Mouse (Mus musculus) neural tube, embryonic 14.5 days (tissue): ENCODE data around the gene Tmem19. TPM values are rescaled to one million over a fixed set of nuclear protein-coding genes. Genes with fewer than 3 reads are reported as not detected.
"Not testable (repeated sequence)": the region's sequence is repeated elsewhere in the genome, so short reads cannot be mapped to it uniquely, and the experiment has no call there.

Experiments used
- ATAC-seq: fragments of 200-750 bp; cut with Nextera tagmentation; 2 replicates; pipeline ENCODE4 v1.8.0; 2017; ENCODE audit warnings: low read depth, mild to moderate bottlenecking, moderate TSS enrichment, moderate library complexity
- H3K27ac ChIP-seq: fragments of 300-500 bp; sonication (generic); 2 replicates; pipeline ENCODE4 v1.5.1; 2014; ENCODE audit warnings: low read depth, mild to moderate bottlenecking, control low read depth, low read length, moderate library complexity, mixed read lengths
- H3K27me3 ChIP-seq: fragments of 300-500 bp; sonication (generic); 2 replicates; pipeline ENCODE4 v1.6.1; 2014; ENCODE audit warnings: low read length; ENCODE audit not compliant: control insufficient read depth, insufficient read depth
- H3K36me3 ChIP-seq: fragments of 300-500 bp; sonication (generic); 2 replicates; pipeline ENCODE4 v1.6.1; 2014; ENCODE audit warnings: low read length, mixed read lengths; ENCODE audit not compliant: control insufficient read depth, insufficient read depth
- H3K4me1 ChIP-seq: fragments of 300-500 bp; sonication (generic); 2 replicates; pipeline ENCODE4 v1.6.1; 2014; ENCODE audit warnings: low read length; ENCODE audit not compliant: control insufficient read depth, insufficient read depth
- H3K4me2 ChIP-seq: fragments of 300-500 bp; sonication (generic); 2 replicates; pipeline ENCODE4 v1.6.1; 2014; ENCODE audit warnings: mild to moderate bottlenecking, low read depth, low read length, control low read depth
- H3K4me3 ChIP-seq: fragments of 300-500 bp; sonication (generic); 2 replicates; pipeline ENCODE4 v1.5.1; 2014; ENCODE audit warnings: low read depth, low read length, control low read depth, mixed read lengths
- H3K9ac ChIP-seq: fragments of 300-500 bp; sonication (generic); replicated peaks from 2 replicates; pipeline ENCODE4 v1.6.1; 2014; ENCODE audit warnings: low read depth, mild to moderate bottlenecking, control low read depth, low read length, mixed read lengths
- H3K9me3 ChIP-seq: fragments of 300-500 bp; sonication (generic); 2 replicates; pipeline ENCODE4 v1.6.1; 2016; ENCODE audit warnings: low read length; ENCODE audit not compliant: control insufficient read depth
- WGBS: fragments of 180-500 bp; shearing (Covaris S2); extraction: QIAGEN DNeasy Blood & Tissue Kit; methylation state at CpG from one replicate; pipeline ENCODE4 v1.1.7; 2014; 5-methylcytosine and 5-hydroxymethylcytosine counted together
- polyA plus RNA-seq: library from polyadenylated mRNA; unstranded; fragments of >200 nt; fragmentation: Nextera tagmentation; extraction: Ambion mirVana; gene quantifications from 2 replicates; pipeline ENCODE4 v1.2.1, GENCODE M21; 2014

The Tmem19 gene
- polyA plus RNA-seq, 1 experiment from 2014 or later = 39.3 TPM

DNA sequence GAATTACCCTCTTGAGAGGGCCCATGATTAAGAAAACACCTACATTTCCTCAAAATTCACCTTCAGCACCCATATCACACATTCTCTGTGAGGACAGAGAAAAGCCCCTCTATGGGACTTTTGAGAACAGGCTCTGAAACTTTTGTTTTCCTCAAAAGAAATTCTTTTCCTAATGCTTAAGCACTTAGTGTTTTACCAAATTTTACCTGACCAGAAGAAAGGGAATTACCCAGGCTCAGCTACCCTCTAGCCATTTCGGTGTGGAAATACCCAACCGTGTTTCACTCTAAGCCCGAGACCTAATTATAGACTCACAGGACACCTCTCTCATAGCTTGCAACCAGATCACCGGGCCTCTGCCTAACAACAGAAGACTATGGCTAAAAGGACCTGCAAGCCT, 29.3 kb downstream of the Tmem19 start:
- H3K4me2 ChIP-seq = no peak overlapping the region
- H3K27me3 ChIP-seq = no peaks in the 10 kb centered on the region
- no peak overlapping the region for H3K4me3 ChIP-seq
- H3K9me3 ChIP-seq = no peaks in the 10 kb centered on the region
- ATAC-seq = no peak
- 0 out of 2 replicates have a peak, but pooled peaks cover under 1% of the 10 kb centered on the region for H3K36me3 ChIP-seq
- WGBS = 91% methylated on average over 4 of the region's 4 CpGs
- no peaks in the 10 kb centered on the region for H3K4me1 ChIP-seq
- H3K27ac ChIP-seq = no peak overlapping the region
- no peak overlapping the region for H3K9ac ChIP-seq

GRCm38 (mm10) chr10:115332420-115332952, 29.8 kb downstream of the Tmem19 start:
- Histone ChIP-seq H3K4me1 (no peaks in the 10 kb centered on the region), H3K36me3 (no peaks in the 10 kb centered on the region), H3K27ac (no peak overlapping the region), H3K4me3 (no peak overlapping the region), H3K4me2 (no peak overlapping the region), H3K27me3 (no peaks in the 10 kb centered on the region), H3K9me3 (no peaks in the 10 kb centered on the region), H3K9ac (no peak overlapping the region)
- 85% methylated on average over 8 of the region's 8 CpGs for WGBS
- ATAC-seq = no peak

GRCm38 (mm10) chr10:115329010-115329530, 33.2 kb downstream of the Tmem19 start:
- Histone ChIP-seq H3K4me1 (no peaks in the 10 kb centered on the region), H3K27me3 (no peaks in the 10 kb centered on the region), H3K27ac (no peak overlapping the region), H3K9me3 (no peaks in the 10 kb centered on the region), H3K9ac (no peak overlapping the region), H3K36me3 (no peaks in the 10 kb centered on the region), H3K4me2 (no peak overlapping the region), H3K4me3 (no peak overlapping the region)
- no peak for ATAC-seq
- 88% methylated on average over 3 of the region's 3 CpGs for WGBS

GRCm38 (mm10) chr10:115328514-115328913, 33.8 kb downstream of the Tmem19 start:
- no peak for ATAC-seq
- 80% methylated on average over 6 of the region's 6 CpGs for WGBS
- Histone ChIP-seq H3K27ac (no peak overlapping the region), H3K27me3 (no peaks in the 10 kb centered on the region), H3K9me3 (no peaks in the 10 kb centered on the region), H3K9ac (no peak overlapping the region), H3K4me3 (no peak overlapping the region), H3K4me1 (no peaks in the 10 kb centered on the region), H3K4me2 (no peak overlapping the region), H3K36me3 (no peaks in the 10 kb centered on the region)

GRCm38 (mm10) chr10:115323295-115323694, 39.0 kb downstream of the Tmem19 start:
- WGBS = 10% methylated on average over 6 of the region's 6 CpGs
- no peaks in the 10 kb centered on the region for H3K9me3 ChIP-seq
- H3K36me3 ChIP-seq = no peaks in the 10 kb centered on the region

GRCm38 (mm10) chr10:115321317-115322035, 40.8 kb downstream of the Tmem19 start:
- Histone ChIP-seq H3K9me3 (no peaks in the 10 kb centered on the region), H3K27ac (no peak overlapping the region), H3K9ac (no peak overlapping the region), H3K36me3 (no peaks in the 10 kb centered on the region), H3K27me3 (no peaks in the 10 kb centered on the region), H3K4me1 (no peaks in the 10 kb centered on the region), H3K4me2 (no peak overlapping the region), H3K4me3 (no peak overlapping the region)
- 84% methylated on average over 5 of the region's 5 CpGs for WGBS
- no peak for ATAC-seq

More at GRCm38 (mm10) chr10:115323295-115323694, 39.0 kb downstream of the Tmem19 start:
- Histone ChIP-seq H3K4me3 (no peak overlapping the region), H3K9ac (no peak overlapping the region), H3K27me3 (no peaks in the 10 kb centered on the region), H3K4me2 (no peak overlapping the region), H3K4me1 (no peaks in the 10 kb centered on the region), H3K27ac (no peak overlapping the region)
- ATAC-seq = no peak

DNA sequence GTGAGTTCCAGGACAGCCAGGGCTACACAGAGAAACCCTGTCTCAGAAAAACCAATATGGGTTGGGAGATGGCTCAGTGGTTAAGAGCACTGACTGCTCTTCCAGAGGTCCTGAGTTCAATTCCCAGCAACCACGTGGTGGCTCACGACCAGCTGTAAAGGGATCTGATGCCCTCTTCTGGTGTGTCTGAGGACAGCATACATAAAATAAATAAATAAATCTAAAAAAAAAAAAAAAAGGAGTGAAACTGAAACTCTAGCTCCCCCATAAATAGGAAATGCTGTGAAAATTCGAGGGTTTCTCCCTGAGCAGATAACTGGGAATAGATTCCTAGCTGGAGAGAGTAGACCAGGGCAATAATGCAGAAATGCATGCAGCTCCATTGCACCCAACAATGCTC, 43.9 kb downstream of the Tmem19 start:
- H3K9ac ChIP-seq, H3K27me3 ChIP-seq, ATAC-seq, H3K27ac ChIP-seq, H3K4me3 ChIP-seq, H3K4me1 ChIP-seq, H3K36me3 ChIP-seq, H3K4me2 ChIP-seq, H3K9me3 ChIP-seq: not testable (repeated sequence)
- 66% methylated on average over 3 of the region's 3 CpGs for whole genome bisulfite sequencing

- Histone ChIP-seq H3K4me3 (peak overlapping the region; percentile 93), H3K27me3 (no peaks in the 10 kb centered on the region; the same call in 1 of the 2 replicates), H3K27ac (peak overlapping the region; percentile 98; the same call in 1 of the 2 replicates), H3K4me1 (peaks cover 20% of the 10 kb centered on the region), H3K9me3 (no peaks in the 10 kb centered on the region), H3K4me2 (peak overlapping the region; percentile 55), H3K9ac (no peak overlapping the region; the same call in 1 of the 2 replicates), H3K36me3 (no peaks in the 10 kb centered on the region)
- no peak for ATAC-seq
- 57% methylated on average over 11 of the region's 11 CpGs for WGBS
Measured at GRCm38 (mm10) chr10:115316313-115316712, 46.0 kb downstream of the Tmem19 start.

- Histone ChIP-seq H3K36me3 (no peaks in the 10 kb centered on the region), H3K9ac (peak within 1 kb of the TSS; percentile 86), H3K27me3 (no peaks in the 10 kb centered on the region; the same call in 1 of the 2 replicates), H3K9me3 (no peaks in the 10 kb centered on the region), H3K4me1 (peaks cover 20% of the 10 kb centered on the region), H3K4me2 (peak within 1 kb of the TSS; percentile 55), H3K27ac (peak within 1 kb of the TSS; percentile 98), H3K4me3 (peak within 1 kb of the TSS; percentile 93)
- ATAC-seq = peak; percentile 95
- WGBS = under 1% methylated on average over 42 of the region's 48 CpGs
Measured at GRCm38 (mm10) chr10:115315473-115316171, 46.7 kb downstream of the Tmem19 start, which contains the start of gene Rab21. Rab21 (minus strand) TSS chr10:115315594.
